Mouse (Mus musculus) midbrain, embryonic 14.5 days (tissue): ENCODE results near the gene Pla2g4a. TPM values are rescaled to one million over a fixed set of nuclear protein-coding genes. Genes with fewer than 3 reads are reported as not detected.
"Not testable (repeated sequence)": the region's sequence is repeated elsewhere in the genome, so short reads cannot be mapped to it uniquely, and the experiment has no call there.

Experiments used
- ATAC-seq: fragments of 200-750 bp; cut with Nextera tagmentation; 2 replicates; pipeline ENCODE4 v1.8.0; 2017; ENCODE audit warnings: moderate number of reproducible peaks, moderate library complexity; ENCODE audit not compliant: low FRiP score, low TSS enrichment
- DNase-seq: peaks from one replicate; pipeline ENCODE4 v3.0.0-alpha.2; 2015
- H3K27ac ChIP-seq: fragments of 300-500 bp; sonication (generic); replicated peaks from 2 replicates; pipeline ENCODE4 v1.5.1; 2014; ENCODE audit warnings: mild to moderate bottlenecking, low read depth, low read length, moderate library complexity
- H3K27me3 ChIP-seq: fragments of 300-500 bp; sonication (generic); 2 replicates; pipeline ENCODE4 v1.6.1; 2014; ENCODE audit warnings: low read length, control low read depth, mixed read lengths; ENCODE audit not compliant: control insufficient read depth, insufficient read depth
- H3K36me3 ChIP-seq: fragments of 300-500 bp; sonication (generic); 2 replicates; pipeline ENCODE4 v1.6.1; 2014; ENCODE audit warnings: low read length, control low read depth; ENCODE audit not compliant: control insufficient read depth, insufficient read depth
- H3K4me1 ChIP-seq: fragments of 300-500 bp; sonication (generic); 2 replicates; pipeline ENCODE4 v1.6.1; 2014; ENCODE audit warnings: mild to moderate bottlenecking, antibody characterized with exemption, low read length, control low read depth; ENCODE audit not compliant: control insufficient read depth, insufficient read depth
- H3K4me2 ChIP-seq: fragments of 300-500 bp; sonication (generic); 2 replicates; pipeline ENCODE4 v1.6.1; 2014; ENCODE audit warnings: mild to moderate bottlenecking, low read length, moderate library complexity
- H3K4me3 ChIP-seq: fragments of 300-500 bp; sonication (generic); replicated peaks from 2 replicates; pipeline ENCODE4 v1.5.1; 2014; ENCODE audit warnings: low read depth, low read length
- H3K9ac ChIP-seq: fragments of 300-500 bp; sonication (generic); replicated peaks from 2 replicates; pipeline ENCODE4 v1.6.1; 2014; ENCODE audit warnings: mild to moderate bottlenecking, low read length, moderate library complexity
- H3K9me3 ChIP-seq: fragments of 300-500 bp; sonication (generic); 2 replicates; pipeline ENCODE4 v1.6.1; 2016; ENCODE audit warnings: low read length, control low read depth, mixed read lengths; ENCODE audit not compliant: control insufficient read depth
- WGBS: fragments of 180-500 bp; shearing (Covaris S2); extraction: QIAGEN DNeasy Blood & Tissue Kit; methylation state at CpG from one replicate; pipeline ENCODE4 v1.1.7; 2014; 5-methylcytosine and 5-hydroxymethylcytosine counted together
- polyA plus RNA-seq: library from polyadenylated mRNA; unstranded; fragments of >200 nt; fragmentation: Nextera tagmentation; extraction: Ambion mirVana; gene quantifications from 2 replicates; pipeline ENCODE4 v1.2.1, GENCODE M21; 2014

Pla2g4a gene
- polyA plus RNA-seq, 1 experiment from 2014 or later: 1.0 TPM

DNA sequence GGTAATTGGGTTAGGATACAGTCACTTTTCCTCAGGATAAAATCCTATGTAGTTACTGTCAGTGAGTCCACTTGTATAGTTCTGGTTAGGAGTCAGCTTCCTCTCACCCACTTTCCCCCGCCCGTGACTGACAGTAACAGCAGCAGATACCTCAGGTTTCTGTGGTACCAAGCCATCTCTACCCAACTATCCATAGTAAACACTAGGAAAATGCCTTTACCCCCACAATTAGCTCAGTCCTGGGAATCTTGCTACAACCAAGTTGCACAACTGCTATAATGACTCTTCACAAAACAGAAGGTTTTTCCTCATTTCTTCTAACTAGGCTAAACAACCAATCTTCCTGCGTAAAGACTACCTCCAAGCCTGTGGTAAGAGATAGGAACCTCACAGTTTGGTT lies 14.7 kb downstream of the Pla2g4a start:
- Histone ChIP-seq H3K9me3 (no peaks in the 10 kb centered on the region), H3K4me2 (no peak overlapping the region), H3K27me3 (no peaks in the 10 kb centered on the region), H3K9ac (no peak overlapping the region), H3K36me3 (no peaks in the 10 kb centered on the region), H3K4me3 (no peak overlapping the region), H3K27ac (no peak overlapping the region), H3K4me1 (no peaks in the 10 kb centered on the region)
- ATAC-seq (no peak), DNase-seq (no peak)
- 94% methylated on average over 3 of the region's 3 CpGs for WGBS

- no peak for ATAC-seq
- 81% methylated on average over 2 of the region's 2 CpGs for WGBS
Measured at GRCm38 (mm10) chr1:149943611-149944010, 17.5 kb downstream of the Pla2g4a start.

GRCm38 (mm10) chr1:149940301-149940700 lies 20.8 kb downstream of the Pla2g4a start:
- Histone ChIP-seq H3K36me3 (no peaks in the 10 kb centered on the region), H3K27me3 (no peaks in the 10 kb centered on the region), H3K4me2 (no peak overlapping the region), H3K9me3 (no peaks in the 10 kb centered on the region), H3K4me3 (no peak overlapping the region), H3K9ac (no peak overlapping the region), H3K4me1 (no peaks in the 10 kb centered on the region), H3K27ac (no peak overlapping the region)
- DNase-seq (no peak), ATAC-seq (no peak)
- 89% methylated on average over 1 of the region's 1 CpGs for WGBS

More at GRCm38 (mm10) chr1:149943611-149944010, 17.5 kb downstream of the Pla2g4a start:
- Histone ChIP-seq H3K36me3 (no peaks in the 10 kb centered on the region), H3K9me3 (no peaks in the 10 kb centered on the region), H3K27me3 (no peaks in the 10 kb centered on the region), H3K9ac (no peak overlapping the region), H3K27ac (no peak overlapping the region), H3K4me2 (no peak overlapping the region), H3K4me3 (no peak overlapping the region), H3K4me1 (no peaks in the 10 kb centered on the region)
- DNase-seq: no peak

DNA sequence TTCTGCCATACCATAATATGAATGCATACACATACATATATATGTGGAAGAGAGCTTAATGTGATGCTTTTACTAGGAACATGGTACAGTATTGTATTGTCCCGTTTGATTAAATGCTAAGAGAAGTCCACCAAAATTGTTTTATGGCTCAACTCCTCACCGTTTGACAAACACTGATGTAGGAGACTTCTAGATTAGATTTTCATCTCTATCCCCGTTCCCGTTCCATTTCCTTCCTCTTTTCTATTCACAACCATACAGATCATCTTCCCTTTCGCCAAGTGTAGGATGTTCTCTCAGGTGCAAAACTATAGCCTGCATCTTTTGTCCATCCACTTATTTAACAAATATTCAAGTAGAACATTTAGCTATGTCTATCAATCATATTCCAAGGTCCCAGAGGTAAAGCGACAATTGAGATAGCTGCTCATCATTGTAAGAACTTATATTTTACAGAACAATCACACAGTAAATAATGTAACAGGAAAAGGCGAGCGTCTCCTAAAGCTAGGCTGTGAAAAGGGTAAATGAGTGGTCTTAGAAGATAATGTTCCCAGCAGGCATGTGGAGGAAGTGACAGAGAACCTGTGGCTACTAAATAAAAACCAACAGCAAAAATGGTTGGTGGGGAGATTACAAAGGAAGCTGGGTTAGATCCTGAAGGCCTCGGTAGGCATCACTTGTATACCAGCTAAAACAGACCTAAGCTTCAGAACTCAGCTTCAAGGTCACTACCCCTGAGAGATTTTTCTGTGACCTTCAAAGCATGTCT lies 21.6 kb downstream of the Pla2g4a start:
- 94% methylated on average over 9 of the region's 9 CpGs for WGBS
- ATAC-seq: no peak
- Histone ChIP-seq H3K4me1 (no peaks in the 10 kb centered on the region), H3K36me3 (no peaks in the 10 kb centered on the region), H3K27me3 (no peaks in the 10 kb centered on the region), H3K4me3 (no peak overlapping the region), H3K9me3 (no peaks in the 10 kb centered on the region), H3K9ac (no peak overlapping the region), H3K4me2 (no peak overlapping the region), H3K27ac (no peak overlapping the region)
- DNase-seq: no peak

DNA sequence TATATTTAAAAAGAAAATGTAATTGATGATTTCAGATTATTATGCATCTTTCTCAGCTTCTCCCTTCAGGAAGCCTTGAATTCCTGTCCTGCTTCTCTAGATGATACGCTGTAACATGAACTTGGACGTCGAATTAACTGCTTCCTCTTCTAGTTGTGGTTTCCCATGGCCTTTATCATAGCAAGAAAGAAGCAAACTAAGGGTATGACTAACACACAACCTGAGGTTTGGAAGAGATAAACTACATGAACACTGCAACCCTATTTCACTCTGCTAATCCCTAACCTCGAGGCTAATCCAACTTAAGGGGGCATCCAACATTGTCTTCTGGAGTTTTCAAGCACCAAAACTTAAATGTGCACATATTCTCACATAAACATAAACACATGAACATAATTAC lies 23.3 kb downstream of the Pla2g4a start:
- H3K27ac ChIP-seq: no peak overlapping the region
- DNase-seq: no peak
- no peaks in the 10 kb centered on the region for H3K36me3 ChIP-seq
- H3K4me2 ChIP-seq: no peak overlapping the region
- no peaks in the 10 kb centered on the region for H3K4me1 ChIP-seq
- no peaks in the 10 kb centered on the region for H3K9me3 ChIP-seq
- 92% methylated on average over 4 of the region's 4 CpGs for WGBS
- H3K9ac ChIP-seq: no peak overlapping the region
- no peaks in the 10 kb centered on the region for H3K27me3 ChIP-seq
- no peak overlapping the region for H3K4me3 ChIP-seq
- no peak for ATAC-seq

DNA sequence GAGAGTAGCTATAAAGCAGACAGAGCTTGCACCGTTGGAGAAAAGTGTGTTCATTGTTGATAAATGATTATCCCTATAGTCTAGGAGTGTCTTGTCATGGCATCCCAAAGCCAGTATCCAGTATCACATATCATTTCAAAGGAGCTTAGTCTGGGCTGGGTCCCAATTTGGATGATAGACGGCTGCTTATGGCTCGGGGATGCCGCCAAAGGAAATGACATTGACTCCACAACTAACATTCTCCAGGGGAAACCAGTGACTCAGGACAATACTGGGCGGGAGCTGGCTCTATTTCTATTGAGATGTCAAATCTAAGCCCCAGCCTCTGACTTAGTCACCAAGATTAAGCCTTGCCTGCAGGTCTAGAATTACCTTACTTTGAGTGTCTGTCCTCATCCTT lies 31.9 kb downstream of the Pla2g4a start:
- Histone ChIP-seq H3K27me3 (no peaks in the 10 kb centered on the region), H3K9me3 (no peaks in the 10 kb centered on the region), H3K9ac (no peak overlapping the region), H3K4me3 (no peak overlapping the region), H3K27ac (no peak overlapping the region), H3K4me2 (no peak overlapping the region), H3K4me1 (no peaks in the 10 kb centered on the region), H3K36me3 (no peaks in the 10 kb centered on the region)
- ATAC-seq (no peak), DNase-seq (no peak)
- WGBS: 64% methylated on average over 5 of the region's 5 CpGs

- 92% methylated on average over 1 of the region's 1 CpGs for WGBS
- H3K4me2 ChIP-seq, H3K27ac ChIP-seq, H3K9ac ChIP-seq, ATAC-seq, H3K27me3 ChIP-seq, H3K4me3 ChIP-seq, DNase-seq, H3K36me3 ChIP-seq, H3K9me3 ChIP-seq, H3K4me1 ChIP-seq: not testable (repeated sequence)
Measured at GRCm38 (mm10) chr1:149923737-149924136, 37.4 kb downstream of the Pla2g4a start.

DNA sequence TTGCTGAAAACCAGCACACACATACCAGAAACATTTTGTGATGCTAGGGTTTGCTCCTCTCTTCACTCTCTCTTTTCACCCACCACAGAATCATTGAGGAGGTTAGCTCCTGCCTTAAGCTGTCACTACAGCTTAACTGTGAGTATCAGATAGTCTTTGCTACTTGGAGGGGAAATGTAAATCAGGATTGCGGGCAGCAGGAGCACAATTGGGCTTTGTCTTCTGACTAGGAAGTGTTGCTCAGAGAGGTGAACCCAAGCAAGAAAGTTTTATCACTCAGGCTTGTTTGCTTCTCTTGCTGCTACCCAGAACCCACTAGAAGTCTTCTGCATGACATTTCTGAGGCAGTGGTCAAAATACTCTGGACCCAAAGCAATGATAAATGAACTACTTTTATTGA lies 38.9 kb downstream of the Pla2g4a start:
- H3K27me3 ChIP-seq: no peaks in the 10 kb centered on the region
- no peak for ATAC-seq
- no peak overlapping the region for H3K4me2 ChIP-seq
- H3K9me3 ChIP-seq: no peaks in the 10 kb centered on the region
- H3K9ac ChIP-seq: no peak overlapping the region
- no peak overlapping the region for H3K27ac ChIP-seq
- H3K4me1 ChIP-seq: no peaks in the 10 kb centered on the region
- H3K4me3 ChIP-seq: no peak overlapping the region
- WGBS: 22% methylated on average over 1 of the region's 1 CpGs
- H3K36me3 ChIP-seq: no peaks in the 10 kb centered on the region
- DNase-seq: no peak

DNA sequence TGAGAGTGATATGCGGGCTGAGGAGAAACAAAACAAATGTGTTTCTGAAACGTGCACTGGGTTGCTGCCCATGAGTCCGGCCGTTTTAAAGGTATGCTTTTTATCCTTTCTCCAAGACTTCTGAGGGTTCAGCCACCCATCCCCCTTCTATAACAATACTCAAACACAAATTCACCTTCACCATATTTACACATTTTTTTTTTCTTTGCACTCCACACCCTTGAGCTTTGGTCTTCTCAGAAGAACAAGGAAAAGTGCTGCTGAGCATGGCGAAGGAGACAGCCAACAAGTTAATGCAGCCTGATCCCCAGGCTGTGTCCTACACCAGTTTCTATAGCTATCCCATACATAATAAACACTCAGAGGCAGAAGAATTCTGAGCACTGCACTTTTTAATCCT lies 39.8 kb downstream of the Pla2g4a start:
- Histone ChIP-seq H3K4me1 (no peaks in the 10 kb centered on the region), H3K27me3 (no peaks in the 10 kb centered on the region), H3K4me2 (no peak overlapping the region), H3K27ac (no peak overlapping the region), H3K9me3 (no peaks in the 10 kb centered on the region), H3K36me3 (no peaks in the 10 kb centered on the region), H3K4me3 (no peak overlapping the region), H3K9ac (no peak overlapping the region)
- DNase-seq (no peak), ATAC-seq (no peak)
- 87% methylated on average over 5 of the region's 5 CpGs for WGBS
